Mouse (Mus musculus) embryonic facial prominence, embryonic 12.5 days (tissue): ENCODE measurements at regions not wholly inside any gene's neighbourhood (a gene's known extent, or its start where the extent isn't known, plus 50 kb on each side); places are given as distances from the start of the nearest gene placed in this dataset.

Source experiments
- ATAC-seq: fragments of 200-750 bp; cut with Nextera tagmentation; 2 replicates; pipeline ENCODE4 v1.8.0; 2017; ENCODE audit not compliant: insufficient number of reproducible peaks, insufficient read depth, low FRiP score, low TSS enrichment
- H3K27ac ChIP-seq: fragments of 300-500 bp; sonication (generic); 2 replicates; pipeline ENCODE4 v1.5.1; 2016; ENCODE audit warnings: mild to moderate bottlenecking
- H3K27me3 ChIP-seq: fragments of 300-500 bp; sonication (generic); 2 replicates; pipeline ENCODE4 v1.6.1; 2016; ENCODE audit warnings: mild to moderate bottlenecking, moderate library complexity
- H3K36me3 ChIP-seq: fragments of 300-500 bp; sonication (generic); 2 replicates; pipeline ENCODE4 v1.6.1; 2016; ENCODE audit warnings: mild to moderate bottlenecking
- H3K4me1 ChIP-seq: fragments of 300-500 bp; sonication (generic); 2 replicates; pipeline ENCODE4 v1.6.1; 2016
- H3K4me2 ChIP-seq: fragments of 300-500 bp; sonication (generic); replicated peaks from 2 replicates; pipeline ENCODE4 v1.6.1; 2016; ENCODE audit warnings: mild to moderate bottlenecking, moderate library complexity
- H3K4me3 ChIP-seq: fragments of 300-500 bp; sonication (generic); 2 replicates; pipeline ENCODE4 v1.5.1; 2016; ENCODE audit warnings: mild to moderate bottlenecking
- H3K9ac ChIP-seq: fragments of 300-500 bp; sonication (generic); 2 replicates; pipeline ENCODE4 v1.6.1; 2016; ENCODE audit warnings: mild to moderate bottlenecking, moderate library complexity
- H3K9me3 ChIP-seq: fragments of 300-500 bp; sonication (generic); 2 replicates; pipeline ENCODE4 v1.6.1; 2016; ENCODE audit warnings: mild to moderate bottlenecking, moderate library complexity
- WGBS: fragments of 180-500 bp; shearing (Covaris S2); methylation state at CpG from one replicate; pipeline ENCODE4 v1.1.7; 2016; 5-methylcytosine and 5-hydroxymethylcytosine counted together

DNA sequence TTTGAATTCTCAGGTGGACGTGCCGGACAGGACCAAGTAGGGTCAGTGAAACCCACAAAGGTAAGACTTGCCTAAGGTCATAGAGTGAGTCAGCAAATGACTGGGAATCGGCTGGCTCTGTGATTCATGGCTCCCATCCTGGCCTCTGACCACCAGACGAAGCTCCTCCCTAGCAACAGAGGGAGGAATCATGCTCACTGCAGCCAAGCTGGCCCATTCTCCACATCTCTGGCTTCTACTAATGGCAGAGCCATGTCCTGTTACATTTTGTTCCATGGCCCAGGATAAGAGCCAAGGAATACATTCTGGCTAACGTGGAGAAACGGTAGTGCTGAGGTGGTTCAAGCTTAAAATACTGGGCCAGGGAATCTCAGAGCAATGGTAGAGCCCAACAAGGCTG is 814.2 kb downstream of the Kcnj2 start:
- no peaks in the 10 kb centered on the region for H3K36me3 ChIP-seq
- 89% methylated on average over 6 of the region's 6 CpGs for WGBS

GRCm38 (mm10) chr11:111890026-111890425 is 824.1 kb downstream of the Kcnj2 start:
- Histone ChIP-seq H3K4me2 (no peak overlapping the region), H3K9me3 (no peaks in the 10 kb centered on the region)
- 78% methylated on average over 3 of the region's 3 CpGs for WGBS

More for the DNA sequence above, 814.2 kb downstream of the Kcnj2 start:
- no peak overlapping the region for H3K4me3 ChIP-seq
- ATAC-seq, result no peak
- no peak overlapping the region for H3K4me2 ChIP-seq
- no peaks in the 10 kb centered on the region for H3K9me3 ChIP-seq
- H3K27me3 ChIP-seq, result no peaks in the 10 kb centered on the region
- H3K4me1 ChIP-seq, result no peaks in the 10 kb centered on the region
- no peak overlapping the region for H3K27ac ChIP-seq
- no peak overlapping the region for H3K9ac ChIP-seq

DNA sequence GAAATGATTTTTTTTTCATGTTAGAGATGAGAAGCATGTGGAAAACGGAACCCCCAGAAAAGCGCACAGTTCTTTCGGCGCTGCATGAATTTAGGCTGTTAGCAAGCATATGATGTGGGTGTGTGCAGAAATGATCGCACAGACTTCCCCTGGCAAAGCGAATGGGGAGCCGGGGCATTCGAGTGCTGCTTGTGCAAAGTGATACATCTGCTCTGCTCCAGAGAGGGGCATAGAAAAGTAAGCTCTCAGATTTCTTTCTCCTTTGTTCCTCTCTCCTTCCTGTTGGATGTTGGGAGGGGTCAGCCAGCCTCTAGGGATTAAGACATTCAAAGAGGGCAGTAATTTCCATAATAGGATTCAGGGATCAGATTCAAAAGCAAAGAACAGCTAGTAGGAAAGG is 827.9 kb downstream of the Kcnj2 start:
- no peak for ATAC-seq
- 9% methylated on average over 8 of the region's 8 CpGs for WGBS
- no peak overlapping the region for H3K4me3 ChIP-seq

More at GRCm38 (mm10) chr11:111890026-111890425, 824.1 kb downstream of the Kcnj2 start:
- ATAC-seq, result no peak
- no peak overlapping the region for H3K4me3 ChIP-seq
- no peaks in the 10 kb centered on the region for H3K36me3 ChIP-seq
- no peak overlapping the region for H3K9ac ChIP-seq
- H3K4me1 ChIP-seq, result peaks cover 20% of the 10 kb centered on the region; the same call in 1 of the 2 replicates
- H3K27ac ChIP-seq, result no peak overlapping the region
- no peaks in the 10 kb centered on the region for H3K27me3 ChIP-seq

GRCm38 (mm10) chr11:111895221-111896200 is 829.5 kb downstream of the Kcnj2 start:
- Histone ChIP-seq H3K9me3 (no peaks in the 10 kb centered on the region), H3K27me3 (no peaks in the 10 kb centered on the region), H3K27ac (no peak overlapping the region), H3K4me1 (peaks cover 16% of the 10 kb centered on the region; the same call in 1 of the 2 replicates), H3K4me3 (no peak overlapping the region), H3K36me3 (no peaks in the 10 kb centered on the region), H3K4me2 (no peak overlapping the region), H3K9ac (no peak overlapping the region)
- ATAC-seq, result no peak
- WGBS, result 81% methylated on average over 4 of the region's 4 CpGs

More for the DNA sequence above, 827.9 kb downstream of the Kcnj2 start:
- Histone ChIP-seq H3K9ac (no peak overlapping the region), H3K36me3 (no peaks in the 10 kb centered on the region), H3K9me3 (no peaks in the 10 kb centered on the region), H3K4me1 (peaks cover 20% of the 10 kb centered on the region; the same call in 1 of the 2 replicates), H3K4me2 (peak overlapping the region; percentile 10), H3K27me3 (no peaks in the 10 kb centered on the region), H3K27ac (no peak overlapping the region)

- ATAC-seq, result no peak
- WGBS, result 79% methylated on average over 6 of the region's 6 CpGs
- H3K4me1 ChIP-seq, result peaks cover 11% of the 10 kb centered on the region; the same call in 1 of the 2 replicates
- H3K27me3 ChIP-seq, result no peaks in the 10 kb centered on the region
- H3K4me3 ChIP-seq, result no peak overlapping the region
- no peaks in the 10 kb centered on the region for H3K36me3 ChIP-seq
- no peak overlapping the region for H3K4me2 ChIP-seq
- no peak overlapping the region for H3K27ac ChIP-seq
- H3K9me3 ChIP-seq, result no peaks in the 10 kb centered on the region
- H3K9ac ChIP-seq, result no peak overlapping the region
These were observed 831.0 kb downstream of the Kcnj2 start for GRCm38 (mm10) chr11:111897001-111897400.

- Histone ChIP-seq H3K9me3 (no peaks in the 10 kb centered on the region), H3K9ac (no peak overlapping the region), H3K4me2 (no peak overlapping the region), H3K27me3 (no peaks in the 10 kb centered on the region), H3K4me3 (no peak overlapping the region), H3K36me3 (no peaks in the 10 kb centered on the region), H3K27ac (no peak overlapping the region), H3K4me1 (no peaks in the 10 kb centered on the region)
- ATAC-seq, result no peak
- 74% methylated on average over 4 of the region's 4 CpGs for WGBS
These were observed 838.1 kb downstream of the Kcnj2 start for GRCm38 (mm10) chr11:111904086-111904485.

- H3K4me1 ChIP-seq, result no peaks in the 10 kb centered on the region; the same call in 1 of the 2 replicates
- H3K36me3 ChIP-seq, result no peaks in the 10 kb centered on the region
- 63% methylated on average over 8 of the region's 8 CpGs for WGBS
- H3K9me3 ChIP-seq, result no peaks in the 10 kb centered on the region
- ATAC-seq, result no peak
- no peak overlapping the region for H3K9ac ChIP-seq
- no peaks in the 10 kb centered on the region for H3K27me3 ChIP-seq
- H3K4me3 ChIP-seq, result no peak overlapping the region
- H3K4me2 ChIP-seq, result no peak overlapping the region
- H3K27ac ChIP-seq, result peak overlapping the region; percentile 65; the same call in 1 of the 2 replicates
These were observed 847.9 kb downstream of the Kcnj2 start for GRCm38 (mm10) chr11:111913891-111914290.

DNA sequence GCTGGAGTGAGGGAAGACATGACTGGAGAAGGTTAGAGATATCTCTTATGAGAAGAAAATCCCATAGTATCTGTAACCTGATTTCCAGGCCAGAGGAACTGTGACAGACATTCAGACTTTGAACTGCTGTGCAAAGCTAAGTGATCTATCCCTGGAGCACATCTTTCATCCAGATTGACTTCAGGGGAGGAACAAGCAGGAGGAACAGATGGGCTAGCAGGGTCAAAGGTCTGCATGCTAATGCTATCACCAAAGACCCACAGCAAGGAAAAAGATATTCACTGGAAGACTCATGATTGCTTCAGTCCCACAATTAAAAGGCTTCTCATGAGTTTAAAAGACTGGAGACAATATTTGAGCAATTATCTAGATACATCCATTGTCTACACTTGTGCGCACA is 855.7 kb upstream of the Sox9 start:
- peaks cover 4% of the 10 kb centered on the region; the same call in 1 of the 2 replicates for H3K4me1 ChIP-seq
- WGBS, result 97% methylated on average over 1 of the region's 1 CpGs

DNA sequence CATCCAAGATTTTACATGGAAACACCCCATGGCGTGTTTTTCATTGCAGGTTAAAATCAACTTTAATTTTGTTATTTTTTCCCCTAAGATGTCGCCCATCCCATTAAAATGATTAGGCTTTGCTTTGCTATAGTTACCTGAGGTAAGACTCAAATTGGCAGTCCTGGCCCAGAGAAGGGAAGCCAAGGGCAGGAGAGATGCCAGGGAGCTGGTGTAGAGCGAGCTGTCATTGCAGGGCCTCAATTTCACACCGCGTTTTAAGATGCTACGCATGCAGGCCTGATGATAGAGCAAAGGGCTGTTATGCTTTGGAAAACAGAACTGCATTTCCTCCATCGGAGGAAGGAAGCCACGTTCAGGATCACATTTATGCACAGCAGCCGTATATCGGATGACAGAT is 852.7 kb upstream of the Sox9 start:
- no peaks in the 10 kb centered on the region for H3K27me3 ChIP-seq
- ATAC-seq, result no peak
- WGBS, result 52% methylated on average over 10 of the region's 10 CpGs
- no peaks in the 10 kb centered on the region for H3K36me3 ChIP-seq
- no peak overlapping the region for H3K4me3 ChIP-seq
- H3K9me3 ChIP-seq, result no peaks in the 10 kb centered on the region
- 0 out of 2 replicates have a peak overlapping the region, but pooled peaks have one; percentile 17 for H3K27ac ChIP-seq
- no peak overlapping the region for H3K4me2 ChIP-seq
- H3K4me1 ChIP-seq, result peaks cover 4% of the 10 kb centered on the region; the same call in 1 of the 2 replicates
- H3K9ac ChIP-seq, result no peak overlapping the region

More for the DNA sequence above, 855.7 kb upstream of the Sox9 start:
- Histone ChIP-seq H3K27ac (no peak overlapping the region), H3K27me3 (no peaks in the 10 kb centered on the region), H3K36me3 (no peaks in the 10 kb centered on the region), H3K4me2 (no peak overlapping the region), H3K4me3 (no peak overlapping the region), H3K9ac (no peak overlapping the region), H3K9me3 (no peaks in the 10 kb centered on the region)
- no peak for ATAC-seq

- Histone ChIP-seq H3K27me3 (no peaks in the 10 kb centered on the region), H3K9ac (no peak overlapping the region), H3K4me1 (peaks cover 4% of the 10 kb centered on the region; the same call in 1 of the 2 replicates), H3K36me3 (no peaks in the 10 kb centered on the region), H3K4me2 (no peak overlapping the region), H3K4me3 (no peak overlapping the region), H3K9me3 (no peaks in the 10 kb centered on the region), H3K27ac (no peak overlapping the region)
- WGBS, result 84% methylated on average over 1 of the region's 1 CpGs
- no peak for ATAC-seq
These were observed 850.0 kb upstream of the Sox9 start for GRCm38 (mm10) chr11:111932052-111932451.

GRCm38 (mm10) chr11:111944282-111944681 is 837.7 kb upstream of the Sox9 start:
- no peak overlapping the region for H3K4me3 ChIP-seq
- no peak overlapping the region for H3K27ac ChIP-seq
- no peaks in the 10 kb centered on the region for H3K27me3 ChIP-seq
- H3K9ac ChIP-seq, result no peak overlapping the region
- H3K4me2 ChIP-seq, result no peak overlapping the region
- peaks cover 4% of the 10 kb centered on the region; the same call in 1 of the 2 replicates for H3K4me1 ChIP-seq
- H3K36me3 ChIP-seq, result no peaks in the 10 kb centered on the region
- no peaks in the 10 kb centered on the region for H3K9me3 ChIP-seq
- WGBS, result 48% methylated on average over 8 of the region's 8 CpGs
- ATAC-seq, result no peak

GRCm38 (mm10) chr11:111945806-111946205 is 836.2 kb upstream of the Sox9 start:
- H3K27me3 ChIP-seq, result no peaks in the 10 kb centered on the region
- H3K9ac ChIP-seq, result no peak overlapping the region
- H3K27ac ChIP-seq, result no peak overlapping the region
- ATAC-seq, result no peak
- H3K9me3 ChIP-seq, result no peaks in the 10 kb centered on the region
- no peak overlapping the region for H3K4me2 ChIP-seq
- H3K4me3 ChIP-seq, result no peak overlapping the region
- H3K4me1 ChIP-seq, result peaks cover 4% of the 10 kb centered on the region; the same call in 1 of the 2 replicates
- no peaks in the 10 kb centered on the region for H3K36me3 ChIP-seq
